Mouse (Mus musculus) neural tube, embryonic 13.5 days (tissue): ENCODE results near the gene Psg17. TPM values are rescaled to one million over a fixed set of nuclear protein-coding genes. Genes with fewer than 3 reads are reported as not detected.
"Not testable (repeated sequence)": the region's sequence is repeated elsewhere in the genome, so short reads cannot be mapped to it uniquely, and the experiment has no call there.

ENCODE experiments used
- ATAC-seq: fragments of 200-750 bp; cut with Nextera tagmentation; 2 replicates; pipeline ENCODE4 v1.8.0; 2017; ENCODE audit warnings: low read depth, mild to moderate bottlenecking, moderate TSS enrichment, moderate library complexity
- H3K27ac ChIP-seq: fragments of 300-500 bp; sonication (generic); replicated peaks from 2 replicates; pipeline ENCODE4 v1.5.1; 2015; ENCODE audit warnings: moderate library complexity, mild to moderate bottlenecking, inconsistent platforms
- H3K27me3 ChIP-seq: fragments of 300-500 bp; sonication (generic); 2 replicates; pipeline ENCODE4 v1.6.1; 2015; ENCODE audit warnings: mild to moderate bottlenecking, inconsistent platforms
- H3K36me3 ChIP-seq: fragments of 300-500 bp; sonication (generic); 2 replicates; pipeline ENCODE4 v1.6.1; 2015; ENCODE audit warnings: mild to moderate bottlenecking, inconsistent platforms
- H3K4me1 ChIP-seq: fragments of 300-500 bp; sonication (generic); replicated peaks from 2 replicates; pipeline ENCODE4 v1.6.1; 2015; ENCODE audit warnings: inconsistent platforms
- H3K4me2 ChIP-seq: fragments of 300-500 bp; sonication (generic); 2 replicates; pipeline ENCODE4 v1.6.1; 2015; ENCODE audit warnings: inconsistent platforms, mild to moderate bottlenecking, moderate library complexity
- H3K4me3 ChIP-seq: fragments of 300-500 bp; sonication (generic); 2 replicates; pipeline ENCODE4 v1.5.1; 2015; ENCODE audit warnings: mild to moderate bottlenecking, inconsistent platforms
- H3K9ac ChIP-seq: fragments of 300-500 bp; sonication (generic); 2 replicates; pipeline ENCODE4 v1.6.1; 2015; ENCODE audit warnings: moderate library complexity, mild to moderate bottlenecking, inconsistent platforms
- H3K9me3 ChIP-seq: fragments of 300-500 bp; sonication (generic); 2 replicates; pipeline ENCODE4 v1.6.1; 2016; ENCODE audit warnings: inconsistent platforms
- WGBS: fragments of 180-500 bp; shearing (Covaris S2); methylation state at CpG from one replicate; pipeline ENCODE4 v1.1.7; 2015; 5-methylcytosine and 5-hydroxymethylcytosine counted together
- polyA plus RNA-seq: library from polyadenylated mRNA; unstranded; fragments of >200 nt; fragmentation: Nextera tagmentation; extraction: Ambion mirVana; gene quantifications from 2 replicates; pipeline ENCODE4 v1.2.1, GENCODE M21; 2015

Gene Psg17
- polyA plus RNA-seq, 1 experiment from 2014 or later: not detected

DNA sequence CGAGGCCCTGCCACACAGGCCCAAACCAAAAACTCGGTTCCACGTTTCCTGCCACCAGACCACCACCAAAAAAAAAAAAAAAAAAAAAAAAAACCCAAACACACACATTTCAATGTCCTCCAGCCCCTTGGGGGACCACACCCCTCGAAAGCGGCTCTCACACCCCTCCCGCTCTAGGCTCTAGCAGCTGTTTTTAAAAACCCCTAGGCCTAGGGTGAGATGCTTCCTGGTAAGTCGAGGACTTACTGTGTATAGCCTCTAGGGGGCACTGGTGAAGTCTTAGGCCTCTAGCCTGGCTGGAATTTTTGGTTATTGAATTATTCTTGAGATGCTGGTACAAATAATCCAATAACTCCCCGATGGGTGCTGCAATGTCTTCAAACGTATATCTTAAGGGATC is 7.2 kb upstream of the Psg17 start:
- 63% methylated on average over 9 of the region's 9 CpGs for WGBS
- Histone ChIP-seq H3K4me3 (no peak overlapping the region), H3K36me3 (no peaks in the 10 kb centered on the region), H3K9ac (no peak overlapping the region), H3K27ac (no peak overlapping the region), H3K27me3 (no peaks in the 10 kb centered on the region), H3K9me3 (0 out of 2 replicates have a peak, but pooled peaks cover 3% of the 10 kb centered on the region), H3K4me1 (no peaks in the 10 kb centered on the region; the same call in 1 of the 2 replicates), H3K4me2 (no peak overlapping the region)
- ATAC-seq: no peak

DNA sequence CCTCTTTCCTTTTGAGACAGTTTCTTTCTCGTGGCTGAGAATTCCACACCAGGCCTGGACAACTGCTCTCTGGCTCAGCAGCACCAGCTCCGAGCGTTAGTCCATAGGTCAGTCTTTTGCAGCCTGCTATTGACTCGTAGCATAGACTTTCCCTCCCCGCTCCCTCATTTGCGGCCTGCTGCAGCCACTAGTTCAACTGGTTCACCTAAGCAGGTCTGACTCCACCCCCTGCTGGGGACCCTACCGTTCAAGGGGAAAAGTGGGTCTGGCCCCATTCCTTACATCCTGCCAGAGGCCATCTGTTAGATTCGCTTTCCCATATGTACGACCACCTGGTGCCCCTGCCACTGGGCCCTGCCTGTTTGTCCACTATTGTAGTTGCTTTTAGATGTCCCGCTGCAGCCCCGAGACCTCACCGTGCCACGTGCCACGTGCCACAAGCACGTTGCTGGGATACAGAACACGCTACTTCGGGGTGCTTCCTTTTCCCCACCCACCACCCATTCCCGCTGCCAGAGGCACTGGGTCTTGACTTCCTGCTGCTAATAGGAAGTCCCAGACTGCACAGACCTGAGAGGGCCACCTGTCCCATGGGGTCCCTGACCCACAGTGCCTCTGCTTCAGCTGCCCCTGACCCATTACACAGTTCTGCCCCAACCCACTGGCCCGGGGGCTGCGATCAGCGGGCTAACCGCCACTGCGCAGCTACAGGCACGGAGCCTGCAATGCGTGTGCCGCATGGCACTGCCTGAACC is 6.6 kb upstream of the Psg17 start:
- Histone ChIP-seq H3K36me3 (no peaks in the 10 kb centered on the region), H3K4me3 (no peak overlapping the region), H3K27ac (no peak overlapping the region), H3K4me1 (no peaks in the 10 kb centered on the region; the same call in 1 of the 2 replicates), H3K27me3 (no peaks in the 10 kb centered on the region), H3K9ac (no peak overlapping the region), H3K9me3 (no peaks in the 10 kb centered on the region), H3K4me2 (no peak overlapping the region)
- WGBS: 63% methylated on average over 26 of the region's 26 CpGs
- ATAC-seq: no peak

DNA sequence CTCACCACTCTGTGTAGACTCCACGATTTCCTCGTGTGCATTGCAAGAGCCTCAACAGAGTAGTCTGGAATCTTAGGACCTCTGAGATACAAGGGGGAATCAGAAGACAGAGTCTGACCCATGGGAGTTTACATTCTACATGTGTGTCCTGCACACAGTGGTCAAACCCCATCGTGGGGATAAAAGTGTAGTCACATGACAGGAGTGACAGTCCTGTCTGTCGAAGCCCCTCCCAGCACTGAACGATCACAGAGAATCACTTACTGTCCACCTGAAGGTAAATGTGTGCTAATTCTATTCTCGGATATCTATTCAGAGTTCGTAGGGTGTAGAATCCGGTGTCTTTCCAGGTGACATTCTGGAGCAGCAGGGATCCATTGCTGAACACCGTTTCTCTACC is 3.1 kb downstream of the Psg17 start:
- Histone ChIP-seq H3K27ac (no peak overlapping the region), H3K4me3 (no peak overlapping the region), H3K36me3 (no peaks in the 10 kb centered on the region), H3K4me1 (no peaks in the 10 kb centered on the region), H3K9ac (no peak overlapping the region), H3K4me2 (no peak overlapping the region), H3K9me3 (no peaks in the 10 kb centered on the region), H3K27me3 (no peaks in the 10 kb centered on the region)
- ATAC-seq: no peak
- 87% methylated on average over 9 of the region's 9 CpGs for WGBS

DNA sequence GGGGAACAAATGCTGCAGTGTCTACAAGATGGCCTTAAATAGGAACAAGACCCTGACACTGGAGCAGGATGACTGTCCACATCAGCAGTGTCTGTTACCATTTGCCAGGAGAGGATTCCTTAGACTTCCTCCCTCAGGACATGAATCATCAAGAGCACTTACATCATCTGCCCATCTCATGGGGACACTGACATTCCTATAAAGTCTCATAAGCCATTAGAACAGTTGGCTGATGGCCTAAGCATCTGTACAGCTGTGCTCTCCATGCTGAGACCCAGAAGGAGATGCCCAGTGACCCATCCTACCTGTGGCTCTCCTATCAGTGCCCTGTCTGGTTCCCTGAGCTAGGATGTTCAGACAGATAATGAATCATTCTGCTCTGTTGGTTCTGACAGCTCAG is 17.9 kb downstream of the Psg17 start:
- H3K27ac ChIP-seq: no peak overlapping the region
- no peak overlapping the region for H3K9ac ChIP-seq
- H3K9me3 ChIP-seq: no peaks in the 10 kb centered on the region
- no peak overlapping the region for H3K4me3 ChIP-seq
- H3K27me3 ChIP-seq: no peaks in the 10 kb centered on the region
- no peak for ATAC-seq
- H3K4me1 ChIP-seq: no peaks in the 10 kb centered on the region
- no peak overlapping the region for H3K4me2 ChIP-seq
- H3K36me3 ChIP-seq: no peaks in the 10 kb centered on the region

DNA sequence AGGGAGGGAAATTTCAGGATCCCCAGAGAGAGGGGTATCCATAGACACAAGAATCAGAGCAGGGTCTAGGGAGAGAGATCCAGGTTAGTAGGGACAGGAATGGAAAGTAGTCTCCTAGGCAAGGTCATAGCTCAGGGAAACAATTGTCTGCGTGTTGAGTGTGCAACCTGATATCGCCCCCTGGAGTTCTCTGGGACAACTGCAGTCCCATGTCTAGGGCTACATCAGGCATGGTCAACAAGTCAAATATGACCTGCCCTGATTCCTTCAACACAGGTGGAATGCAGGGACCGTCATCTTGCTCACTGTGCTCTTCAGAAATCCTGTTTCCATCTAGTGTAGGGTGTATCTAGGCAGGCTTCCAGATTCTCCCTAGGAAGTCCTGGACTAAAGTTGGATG is 22.3 kb downstream of the Psg17 start:
- Histone ChIP-seq H3K4me3 (no peak overlapping the region), H3K27me3 (no peaks in the 10 kb centered on the region), H3K9me3 (no peaks in the 10 kb centered on the region), H3K27ac (no peak overlapping the region), H3K4me2 (no peak overlapping the region), H3K4me1 (no peaks in the 10 kb centered on the region), H3K9ac (no peak overlapping the region), H3K36me3 (no peaks in the 10 kb centered on the region)
- WGBS: 51% methylated on average over 3 of the region's 3 CpGs
- ATAC-seq: no peak

DNA sequence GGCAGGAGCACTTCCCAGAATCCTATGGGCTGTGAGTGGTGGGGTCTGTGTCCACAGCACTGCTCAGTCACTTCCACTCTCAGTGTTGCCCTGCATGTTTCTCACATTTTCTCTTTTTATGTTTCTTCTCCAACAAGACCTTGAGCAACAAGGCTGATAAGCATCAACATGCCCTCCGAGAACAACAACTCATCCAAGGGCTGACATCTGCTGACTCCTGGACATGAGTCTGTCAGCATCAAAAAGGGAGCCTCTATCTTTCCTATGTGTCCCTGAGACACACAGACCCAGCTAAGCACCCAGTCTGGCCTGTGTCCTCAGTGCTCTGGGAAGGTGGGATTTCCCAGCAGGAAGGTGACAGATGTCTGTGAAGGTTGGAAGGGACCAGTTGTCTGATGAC is 23.0 kb downstream of the Psg17 start, which contains the start of gene Psg19:
Gene Psg19 (minus strand): TSS at position 101 of the 400 bp plus-strand sequence.
- no peak within 1 kb of the TSS for H3K9ac ChIP-seq
- WGBS: 87% methylated on average over 1 of the region's 1 CpGs
- H3K4me3 ChIP-seq: no peak within 1 kb of the TSS
- no peak for ATAC-seq
- H3K27ac ChIP-seq: no peak within 1 kb of the TSS
- H3K4me2 ChIP-seq: no peak within 1 kb of the TSS
- H3K27me3 ChIP-seq: no peaks in the 10 kb centered on the region
- no peaks in the 10 kb centered on the region for H3K4me1 ChIP-seq
- no peaks in the 10 kb centered on the region for H3K9me3 ChIP-seq
- no peaks in the 10 kb centered on the region for H3K36me3 ChIP-seq

DNA sequence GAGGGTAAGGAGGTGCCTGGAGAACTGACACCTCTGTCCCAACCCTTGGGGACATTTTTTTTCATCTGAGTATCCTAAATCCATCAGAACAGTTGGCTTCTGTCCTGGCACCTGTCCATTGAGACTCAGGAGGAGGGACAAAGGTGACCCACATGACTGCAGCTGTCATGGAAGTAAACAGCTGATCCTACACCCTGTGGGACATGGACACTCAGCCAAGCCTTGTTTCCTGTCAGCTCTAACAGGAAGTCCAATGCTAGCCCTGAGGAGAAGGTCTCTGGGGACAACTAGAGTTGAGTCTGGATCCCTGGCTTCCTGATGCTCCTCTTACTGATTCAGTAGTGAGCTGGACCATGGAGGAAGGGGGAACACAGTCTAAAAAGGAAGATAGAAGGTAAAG is 30.7 kb downstream of the Psg17 start:
- H3K9ac ChIP-seq, ATAC-seq, H3K36me3 ChIP-seq, H3K4me3 ChIP-seq, H3K27me3 ChIP-seq, H3K4me2 ChIP-seq, H3K27ac ChIP-seq, H3K9me3 ChIP-seq, H3K4me1 ChIP-seq: not testable (repeated sequence)

DNA sequence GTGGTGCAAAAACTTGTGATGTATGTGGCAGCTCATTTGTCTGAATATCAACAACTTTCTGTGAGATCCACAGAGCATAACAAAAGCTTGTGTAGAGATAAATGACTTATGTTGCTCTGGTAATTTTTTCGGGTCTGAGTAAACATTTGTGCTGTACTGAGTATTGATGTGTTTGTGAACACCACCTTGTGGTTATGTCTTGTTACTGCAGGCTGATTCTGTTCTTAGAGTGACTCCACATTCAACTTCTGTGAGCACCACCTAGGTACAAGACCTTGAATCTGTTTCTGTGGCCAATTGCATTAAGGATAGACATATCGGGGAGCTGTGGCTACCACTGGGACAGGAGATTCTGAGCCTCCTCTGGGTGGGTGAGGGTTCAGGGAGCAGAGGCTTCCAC is 40.1 kb downstream of the Psg17 start:
- not testable (repeated sequence) for H3K9me3 ChIP-seq, H3K27me3 ChIP-seq, H3K27ac ChIP-seq, ATAC-seq, H3K9ac ChIP-seq, H3K4me2 ChIP-seq, H3K4me1 ChIP-seq, H3K4me3 ChIP-seq, H3K36me3 ChIP-seq
- 60% methylated on average over 2 of the region's 2 CpGs for WGBS

DNA sequence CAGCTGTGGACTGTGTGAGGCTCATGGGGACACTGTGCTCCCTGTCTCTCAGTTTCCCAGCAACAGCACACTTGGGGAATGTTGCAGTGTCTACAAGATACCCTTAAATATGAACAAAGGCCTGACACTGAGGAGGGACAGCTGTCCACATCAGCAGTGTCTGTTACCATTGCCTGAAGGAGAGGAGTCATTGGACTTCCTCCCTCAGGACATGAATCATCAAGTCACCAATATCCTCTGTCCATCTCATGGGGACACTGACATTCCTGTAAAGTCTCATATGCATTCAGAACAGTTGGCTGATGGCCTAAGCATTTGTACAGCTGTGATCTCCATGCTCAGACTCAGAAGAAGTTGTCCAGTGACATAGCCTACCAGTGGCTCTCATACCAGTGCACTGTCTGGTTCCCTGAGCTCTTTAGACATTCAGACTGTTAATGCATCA is 42.0 kb downstream of the Psg17 start:
- no peaks in the 10 kb centered on the region for H3K27me3 ChIP-seq
- no peaks in the 10 kb centered on the region for H3K36me3 ChIP-seq
- H3K9me3 ChIP-seq: no peaks in the 10 kb centered on the region
- no peak overlapping the region for H3K27ac ChIP-seq
- no peak overlapping the region for H3K4me2 ChIP-seq
- no peak for ATAC-seq
- no peaks in the 10 kb centered on the region for H3K4me1 ChIP-seq
- no peak overlapping the region for H3K9ac ChIP-seq
- H3K4me3 ChIP-seq: no peak overlapping the region

Other genes with a start within 250 kb of the Psg17 start
- gene Psg23, start 205.1 kb downstream of the Psg17 start, polyA plus RNA-seq: not detected in 2 replicates
- gene Psg21, start 164.9 kb downstream of the Psg17 start, polyA plus RNA-seq: not detected in 2 replicates
- gene Psg20, start 135.4 kb downstream of the Psg17 start, polyA plus RNA-seq: not detected in 2 replicates
- gene Psg22, start 103.5 kb downstream of the Psg17 start, polyA plus RNA-seq: not detected in 2 replicates
- gene Psg19, start 23.1 kb downstream of the Psg17 start, polyA plus RNA-seq: not detected in 2 replicates
- gene Mill2, start 18.4 kb upstream of the Psg17 start, polyA plus RNA-seq: 0.17 and 0.59 TPM in 2 replicates
- gene Pglyrp1, start 49.7 kb upstream of the Psg17 start, polyA plus RNA-seq: 12.6 and 12.8 TPM in 2 replicates
- gene Ccdc61, start 88.8 kb upstream of the Psg17 start, polyA plus RNA-seq: 19.7 and 23.0 TPM in 2 replicates
- 9.7 and 10.7 TPM in 2 replicates for gene Nova2, start 104.3 kb upstream of the Psg17 start, polyA plus RNA-seq
- 0.56 TPM in 2 replicates for gene Nanos2, start 165.8 kb upstream of the Psg17 start, polyA plus RNA-seq
- 5.8 and 7.4 TPM in 2 replicates for gene Mypop, start 169.6 kb upstream of the Psg17 start, polyA plus RNA-seq
- gene Irf2bp1, start 182.4 kb upstream of the Psg17 start, polyA plus RNA-seq: 28.4 and 29.9 TPM in 2 replicates
- 0.13 and 0.14 TPM in 2 replicates for gene Foxa3, start 201.9 kb upstream of the Psg17 start, polyA plus RNA-seq
- gene Sympk, start 202.8 kb upstream of the Psg17 start, polyA plus RNA-seq: 30.4 and 32.7 TPM in 2 replicates
- gene Rsph6a, start 233.1 kb upstream of the Psg17 start, polyA plus RNA-seq: not detected in 2 replicates